Mouse (Mus musculus): ENCODE measurements around the gene Rgn. TPM values are rescaled to one million over a fixed set of nuclear protein-coding genes. Genes with fewer than 3 reads are reported as not detected.

Rgn gene
- not detected in 2 replicates for total RNA-seq (2012; rRNA removed)
- polyA plus RNA-seq (2012; ENCODE audit: insufficient read depth in 1 of 2, insufficient read length in 2 of 2, low read depth in 1 of 2, low replicate concordance in 2 of 2, missing spikeins in 1 of 2), result not detected

DNA sequence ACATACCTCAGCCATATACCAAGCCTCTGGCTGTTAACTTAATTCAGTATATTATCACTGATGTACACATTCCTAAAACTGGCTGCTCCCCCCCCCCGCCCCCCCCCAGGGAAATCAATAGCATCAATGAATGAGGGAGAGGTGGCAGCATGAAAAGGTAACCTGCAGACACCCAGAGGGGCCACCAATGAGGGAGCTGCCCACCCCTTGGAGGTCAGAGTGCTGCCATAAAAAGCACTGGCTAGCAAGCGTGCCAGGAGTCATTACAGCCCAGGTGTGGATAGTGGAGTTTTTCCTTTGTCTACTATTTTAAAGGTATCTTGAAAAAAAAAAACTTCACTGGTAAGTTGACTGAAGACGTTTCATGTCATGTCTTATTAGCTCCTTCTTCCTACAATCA lies at the start of gene Rgn:
Gene Rgn (plus strand): TSS at position 256 of the 400 bp plus-strand sequence.
- Histone ChIP-seq H3K36me3 (ENCODE audit: control insufficient read depth in 1 of 2, insufficient read depth in 2 of 2, low read length in 2 of 2) (no peaks in the 10 kb centered on the region), H3K27ac (ENCODE audit: control insufficient read depth, low read depth, low read length) (no peak within 1 kb of the TSS), H3K4me3 (ENCODE audit: control insufficient read depth in 1 of 2, insufficient read depth in 1 of 2, low read depth in 2 of 2, low read length in 2 of 2) (no peak within 1 kb of the TSS), H3K9me3 (replicated peaks; ENCODE audit: insufficient read depth, low read length) (no peaks in the 10 kb centered on the region), H3K79me2 (ENCODE audit: control insufficient read depth, insufficient read depth, low read length, poor library complexity) (no peaks in the 10 kb centered on the region), H3K9ac (ENCODE audit: control insufficient read depth, low read depth, low read length, poor library complexity, severe bottlenecking) (no peak within 1 kb of the TSS), H3K27me3 (ENCODE audit: control insufficient read depth in 1 of 2, insufficient read depth in 2 of 2, low read length in 2 of 2) (peaks cover 0 to 2% of the 10 kb centered on the region in 2 experiments; a peak in 2 of 4 replicates), H3K4me1 (ENCODE audit: control insufficient read depth in 1 of 2, insufficient read depth in 2 of 2, low read length in 2 of 2) (no peaks in the 10 kb centered on the region)
- TF ChIP-seq TCF12 (IDR thresholded peaks at IDR 0.05; ENCODE audit: low read depth, low read length), result no peak
- TF ChIP-seq USF1 (IDR thresholded peaks at IDR 0.05; ENCODE audit: low read depth, low read length), result no peak
- no peak for TF ChIP-seq GABPA (IDR thresholded peaks at IDR 0.05; ENCODE audit: low read depth, low read length)
- TF ChIP-seq KAT2A (conservative IDR thresholded peaks at IDR 0.05; ENCODE audit: low read depth, low read length), result no peak
- no peak for TF ChIP-seq MYB (IDR thresholded peaks at IDR 0.05; ENCODE audit: low read depth, low read length)
- TF ChIP-seq NELFE (IDR thresholded peaks at IDR 0.05; ENCODE audit: low read depth, low read length), result no peak
- TF ChIP-seq POLR2AphosphoS2 (IDR thresholded peaks at IDR 0.05; ENCODE audit: low read length), result no peak
- TF ChIP-seq RCOR1 (IDR thresholded peaks at IDR 0.05; ENCODE audit: low read depth, low read length), result no peak
- TF ChIP-seq BHLHE40 (IDR thresholded peaks at IDR 0.05; ENCODE audit: borderline replicate concordance, low read depth, low read length), result no peak
- TF ChIP-seq GATA1 (IDR thresholded peaks at IDR 0.05; ENCODE audit: low read depth, low read length), result no peak
- no peak for TF ChIP-seq SMC3 (IDR thresholded peaks at IDR 0.05; ENCODE audit: low read depth, low read length)
- TF ChIP-seq MAX (IDR thresholded peaks at IDR 0.05; ENCODE audit: low read length), result no peak
- TF ChIP-seq EP300 (IDR thresholded peaks at IDR 0.05; ENCODE audit: low read depth in 1 of 2, low read length in 2 of 2), result no peak
- TF ChIP-seq NRF1 (IDR thresholded peaks at IDR 0.05; ENCODE audit: insufficient read depth, low read depth, low read length, poor library complexity, severe bottlenecking), result no peak
- no peak for TF ChIP-seq POLR2AphosphoS5 (IDR thresholded peaks at IDR 0.05; ENCODE audit: borderline replicate concordance, low read depth, low read length)
- no peak for TF ChIP-seq TAL1 (IDR thresholded peaks at IDR 0.05; ENCODE audit: low read length)
- TF ChIP-seq CHD2 (IDR thresholded peaks at IDR 0.05; ENCODE audit: low read length), result no peak
- TF ChIP-seq MAFK (IDR thresholded peaks at IDR 0.05; ENCODE audit: borderline replicate concordance, low read depth, low read length), result no peak
- DNase-seq (ENCODE audit: low read depth, low spot score), result no peak

DNA sequence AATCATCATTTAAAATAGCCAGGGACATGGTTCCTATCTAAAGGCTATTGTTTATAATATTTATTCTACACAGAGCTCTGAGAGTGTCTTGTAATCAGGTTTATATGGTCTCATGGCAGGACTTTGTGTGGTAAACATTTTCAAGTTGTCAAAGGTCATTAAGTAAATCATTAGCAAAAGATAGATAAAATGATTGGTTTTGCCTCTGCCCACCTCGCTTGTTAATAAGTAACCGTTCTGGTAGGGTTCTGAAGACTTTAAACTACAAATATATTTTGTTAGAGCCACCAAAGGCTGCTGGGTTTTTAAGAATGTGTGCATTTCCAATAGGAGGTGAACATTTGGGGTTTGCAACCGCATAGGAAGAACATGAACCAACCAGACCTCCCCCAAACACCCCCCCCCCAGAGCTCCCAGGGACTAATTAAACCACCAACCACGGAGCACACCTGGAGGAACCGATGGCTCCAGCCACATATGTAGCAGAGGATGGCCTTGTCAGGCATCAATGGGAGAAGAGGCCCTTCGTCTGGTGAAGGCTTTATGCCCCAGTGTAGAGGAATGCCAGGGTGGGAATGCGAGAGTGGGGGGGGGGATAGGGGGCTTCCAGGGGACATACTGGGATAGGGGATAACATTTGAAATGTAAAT lies 29.2 kb upstream of the Rgn start:
- no peak overlapping the region for H3K4me3 ChIP-seq (ENCODE audit: control insufficient read depth in 1 of 2, insufficient read depth in 1 of 2, low read depth in 2 of 2, low read length in 2 of 2)
- no peak overlapping the region for H3K9ac ChIP-seq (ENCODE audit: control insufficient read depth, low read depth, low read length, poor library complexity, severe bottlenecking)
- H3K9me3 ChIP-seq (replicated peaks; ENCODE audit: insufficient read depth, low read length), result no peaks in the 10 kb centered on the region
- H3K27ac ChIP-seq (ENCODE audit: control insufficient read depth, low read depth, low read length), result no peak overlapping the region
- peaks cover 0 to 4% of the 10 kb centered on the region in 2 experiments; a peak in 2 of 4 replicates for H3K36me3 ChIP-seq (ENCODE audit: control insufficient read depth in 1 of 2, insufficient read depth in 2 of 2, low read length in 2 of 2)
- TF ChIP-seq MAFK (IDR thresholded peaks at IDR 0.05; ENCODE audit: borderline replicate concordance, low read depth, low read length) (no peak), SIN3A (IDR thresholded peaks at IDR 0.05; ENCODE audit: low read length) (no peak), TAL1 (IDR thresholded peaks at IDR 0.05; ENCODE audit: low read length) (no peak), E2F4 (IDR thresholded peaks at IDR 0.05; ENCODE audit: borderline replicate concordance, low read depth, low read length) (no peak)
- no peaks in the 10 kb centered on the region for H3K79me2 ChIP-seq (ENCODE audit: control insufficient read depth, insufficient read depth, low read length, poor library complexity)
- no peaks in the 10 kb centered on the region for H3K27me3 ChIP-seq (ENCODE audit: control insufficient read depth in 1 of 2, insufficient read depth in 2 of 2, low read length in 2 of 2)
- H3K4me1 ChIP-seq (ENCODE audit: control insufficient read depth in 1 of 2, insufficient read depth in 2 of 2, low read length in 2 of 2), result no peaks in the 10 kb centered on the region
- no peak for DNase-seq (ENCODE audit: low read depth, low spot score)
